Mouse (Mus musculus) adrenal gland, adult 8-10 months (tissue): ENCODE results near the gene Olfr27. TPM values are rescaled to one million over a fixed set of nuclear protein-coding genes. Genes with fewer than 3 reads are reported as not detected.

Experiments used
- DNase-seq: peaks from one replicate; pipeline ENCODE4 v3.0.0; 2022
- total RNA-seq, 4 experiments: library from RNA; stranded (reverse); gene quantifications; 2 replicates each; pipeline ENCODE4 v1.2.4; 2022

Gene Olfr27
- total RNA-seq, result not detected

- DNase-seq, result no peak
Observed at GRCm38 (mm10) chr9:39127831-39128230, at the start of gene Olfr27. Olfr27 (plus strand) TSS chr9:39128131.

- no peak for DNase-seq
Observed at GRCm38 (mm10) chr9:39078787-39079186, 49.1 kb upstream of the Olfr27 start, which contains the start of gene Olfr938. Olfr938 (minus strand) TSS chr9:39078887.

- no peak for DNase-seq
Observed at GRCm38 (mm10) chr9:39127326-39127725, 605 bp upstream of the Olfr27 start.

- no peak for DNase-seq
Observed at GRCm38 (mm10) chr9:39152401-39152800, 24.5 kb downstream of the Olfr27 start.

- no peak for DNase-seq
Observed at GRCm38 (mm10) chr9:39166004-39166403, 38.1 kb downstream of the Olfr27 start, which contains the start of gene Olfr943. Olfr943 (plus strand) TSS chr9:39166304.

Other genes with a start within 250 kb of the Olfr27 start
- gene Olfr930, start 198.3 kb upstream of the Olfr27 start, total RNA-seq, result not detected
- gene Olfr933, start 155.8 kb upstream of the Olfr27 start, total RNA-seq, result not detected
- not detected for gene Olfr934, start 139.8 kb upstream of the Olfr27 start, total RNA-seq
- not detected for gene Olfr935, start 128.4 kb upstream of the Olfr27 start, total RNA-seq
- gene Olfr146, start 104.8 kb upstream of the Olfr27 start, total RNA-seq, result not detected
- gene Olfr937, start 63.2 kb upstream of the Olfr27 start, total RNA-seq, result not detected
- not detected for gene Olfr938, start 49.2 kb upstream of the Olfr27 start, total RNA-seq
- gene Olfr943, start 38.2 kb downstream of the Olfr27 start, total RNA-seq, result not detected
- not detected for gene Olfr944, start 73.8 kb downstream of the Olfr27 start, total RNA-seq
- not detected for gene Olfr1537, start 121.9 kb downstream of the Olfr27 start, total RNA-seq
- not detected for gene Olfr945, start 148.7 kb downstream of the Olfr27 start, total RNA-seq
- not detected for gene Olfr948, start 197.9 kb downstream of the Olfr27 start, total RNA-seq